Mouse (Mus musculus) neutrophil, adult 83 days (primary cell): ENCODE data around the gene Mgam. TPM values are rescaled to one million over a fixed set of nuclear protein-coding genes. Genes with fewer than 3 reads are reported as not detected.

Source experiments
- total RNA-seq, 2 experiments: library from RNA; stranded (reverse); gene quantifications; one replicate each; pipeline ENCODE4 v1.2.4; 2023

Gene Mgam
- total RNA-seq: 100 to 1,000 TPM; 101 to 129 TPM

DNA sequence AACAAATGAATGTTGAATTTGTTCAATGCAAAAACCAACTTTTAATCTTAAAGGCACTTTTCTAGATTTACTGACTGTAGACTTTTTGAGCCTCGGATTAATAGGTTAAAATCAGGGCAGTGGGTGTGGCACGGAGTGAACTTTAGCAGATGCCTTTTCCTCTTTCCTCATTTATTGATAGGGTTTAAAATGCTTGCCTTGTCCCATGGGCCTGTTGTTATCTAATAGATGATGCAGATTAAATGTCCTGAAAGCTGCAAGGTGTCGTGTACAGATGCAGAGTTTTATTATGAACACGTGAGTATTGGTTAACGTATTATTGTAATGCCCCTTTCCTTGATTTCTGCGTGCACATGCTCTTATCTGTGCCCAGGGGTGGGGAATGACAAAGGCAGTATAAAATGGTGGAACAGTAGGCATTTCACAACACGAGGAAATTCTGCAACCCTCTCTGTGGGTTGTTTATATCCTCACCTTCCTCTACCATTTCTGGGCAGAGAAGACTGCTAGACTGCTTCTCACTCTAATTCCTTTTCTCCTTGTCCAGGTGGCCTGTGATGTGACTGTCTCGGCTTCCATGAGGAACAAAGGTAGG lies at the start of gene Mgam:
TSS of gene Mgam (plus strand) at position 426 of the 595 bp plus-strand sequence.

GRCm38 (mm10) chr6:40585645-40586044 lies 43.0 kb upstream of the Mgam start, which contains the start of gene Clec5a:
Clec5a (minus strand) TSS chr6:40585821.

DNA sequence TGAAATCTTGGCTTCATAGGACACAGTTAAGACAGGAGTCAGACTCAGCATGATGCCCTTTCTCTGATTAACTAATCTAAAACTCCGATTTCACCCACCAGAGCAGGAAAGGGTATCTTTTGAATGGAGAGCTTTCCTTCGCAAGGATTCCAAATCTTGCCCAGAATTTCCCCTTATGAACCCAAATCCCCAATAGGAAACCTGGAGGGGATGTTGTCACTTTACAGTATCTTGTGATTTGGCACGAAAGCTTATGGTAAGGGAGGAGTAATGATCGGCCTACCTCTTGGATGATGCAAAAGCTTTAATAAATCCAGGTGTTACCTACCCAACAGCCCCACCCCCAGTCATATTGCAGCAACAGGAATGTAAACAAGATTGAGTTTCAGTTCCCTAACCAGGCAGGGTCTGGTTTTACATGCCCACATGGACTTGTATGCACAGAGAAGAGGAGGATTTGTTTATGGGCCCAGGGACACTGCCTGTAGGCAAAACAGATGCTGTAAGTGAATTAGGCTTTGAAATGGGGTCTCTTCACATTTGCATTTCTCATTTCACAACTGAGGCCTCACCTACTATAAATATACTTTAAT lies 15.3 kb upstream of the Mgam start, which contains the start of gene Tas2r138:
TSS of gene Tas2r138 (minus strand) at position 51 of the 593 bp plus-strand sequence.

Other genes with a start within 250 kb of the Mgam start
- gene E330009J07Rik, start 192.7 kb upstream of the Mgam start, total RNA-seq: 10 to 100 TPM; 16.4 to 16.8 TPM
- gene Wee2, start 189.7 kb upstream of the Mgam start, total RNA-seq: not detected
- gene Ssbp1, start 157.5 kb upstream of the Mgam start, total RNA-seq: 10 to 100 TPM; 23.6 to 29.4 TPM
- gene Tas2r137, start 137.6 kb upstream of the Mgam start, total RNA-seq: not detected
- gene Tas2r108, start 135.3 kb upstream of the Mgam start, total RNA-seq: under 1 TPM in 1 of 2 experiments, not detected in 1; 0.42 TPM
- not detected for gene Prss37, start 109.3 kb upstream of the Mgam start, total RNA-seq
- under 1 TPM; 0.15 to 0.20 TPM for gene Olfr461, start 73.8 kb upstream of the Mgam start, total RNA-seq
- not detected for gene Olfr460, start 59.3 kb upstream of the Mgam start, total RNA-seq
- gene Clec5a, start 43.0 kb upstream of the Mgam start, total RNA-seq: 100 to 1,000 TPM; 158 to 175 TPM
- not detected for gene Tas2r138, start 15.5 kb upstream of the Mgam start, total RNA-seq